29 mouse cellular contexts compared by ENCODE assay signal in the genomic region with DNA sequence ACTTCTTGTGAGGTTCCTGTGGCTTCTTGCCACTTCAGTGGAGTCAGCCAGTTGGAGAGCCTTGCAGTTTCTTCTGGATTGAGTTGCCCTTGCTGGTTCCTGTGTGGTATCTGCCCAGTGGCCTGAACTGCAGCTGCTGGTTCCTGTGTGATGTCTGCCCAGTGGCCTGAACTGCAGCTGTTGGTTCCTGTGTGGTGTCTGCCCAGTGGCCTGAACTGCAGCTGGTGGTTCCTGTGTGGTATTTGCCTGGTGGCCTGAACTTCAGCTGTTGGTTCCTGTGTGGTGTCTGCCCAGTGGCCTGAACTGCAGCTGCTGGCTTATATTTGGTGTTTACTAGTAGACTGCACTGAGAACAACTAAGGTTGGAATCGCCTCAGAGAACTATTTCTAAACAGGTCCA. TPM values are rescaled to one million over a fixed set of nuclear protein-coding genes. Genes with fewer than 3 reads are reported as not detected.
"Had no signal": no experiment of that assay in that cellular context is flagged by ENCODE, and none has a peak within 500 bp of the region (broad histone marks: within the 10 kb centered on the region; RNA-seq: fewer than 3 reads in every experiment).

No protein-coding gene starts in this region.

- H3K27me3 ChIP-seq: embryonic facial prominence, embryonic 15.5 days; forebrain, embryonic 13.5 days; forebrain, embryonic 15.5 days had no signal

- H3K4me1 ChIP-seq: embryonic facial prominence, embryonic 10.5 days; embryonic facial prominence, embryonic 12.5 days; embryonic facial prominence, embryonic 13.5 days; embryonic facial prominence, embryonic 15.5 days; forebrain, embryonic 10.5 days; forebrain, embryonic 12.5 days; forebrain, embryonic 13.5 days had no signal

- DNase-seq: cerebellum, adult 8-10 months; cerebellum, adult 9-10 months; cerebellum, adult 9-11 months; cerebellum, postnatal 10 days; cerebellum, postnatal 14 days; cerebellum, postnatal 25 days; embryo, embryonic 11 days; forebrain, postnatal 0 days; gastrocnemius, adult 2 months; gastrocnemius, postnatal 10 days; gastrocnemius, postnatal 14 days; gastrocnemius, postnatal 25 days; gastrocnemius, postnatal 36 days; heart, adult 11 months; heart, adult 2 months had no signal

- ATAC-seq: forebrain, embryonic 13.5 days; forebrain, embryonic 14.5 days; forebrain, embryonic 15.5 days; forebrain, embryonic 16.5 days; forebrain, postnatal 0 days had no signal

- H3K27ac ChIP-seq: embryonic facial prominence, embryonic 10.5 days; embryonic facial prominence, embryonic 12.5 days; embryonic facial prominence, embryonic 13.5 days; embryonic facial prominence, embryonic 15.5 days; forebrain, embryonic 10.5 days; forebrain, embryonic 12.5 days; forebrain, embryonic 13.5 days; forebrain, embryonic 15.5 days; gastrocnemius, adult 2 months; heart, adult 2 months had no signal

- H3K9me3 ChIP-seq: embryonic facial prominence, embryonic 12.5 days; embryonic facial prominence, embryonic 15.5 days; forebrain, embryonic 13.5 days; forebrain, embryonic 15.5 days had no signal

- H3K4me3 ChIP-seq: embryonic facial prominence, embryonic 10.5 days; embryonic facial prominence, embryonic 12.5 days; embryonic facial prominence, embryonic 13.5 days; embryonic facial prominence, embryonic 15.5 days; erythroblast, embryonic 14.5 days; forebrain, embryonic 10.5 days; forebrain, embryonic 12.5 days; forebrain, embryonic 13.5 days; forebrain, embryonic 15.5 days; gastrocnemius, adult 2 months; heart, adult 2 months had no signal

- H3K36me3 ChIP-seq: embryonic facial prominence, embryonic 10.5 days; embryonic facial prominence, embryonic 12.5 days; embryonic facial prominence, embryonic 13.5 days; embryonic facial prominence, embryonic 15.5 days; forebrain, embryonic 10.5 days; forebrain, embryonic 12.5 days; forebrain, embryonic 15.5 days had no signal

- H3K9ac ChIP-seq: embryonic facial prominence, embryonic 12.5 days; embryonic facial prominence, embryonic 13.5 days; embryonic facial prominence, embryonic 15.5 days; forebrain, embryonic 12.5 days; forebrain, embryonic 13.5 days; forebrain, embryonic 15.5 days; forebrain, postnatal 0 days had no signal

- H3K4me2 ChIP-seq: embryonic facial prominence, embryonic 12.5 days; embryonic facial prominence, embryonic 13.5 days; embryonic facial prominence, embryonic 15.5 days; forebrain, embryonic 12.5 days; forebrain, embryonic 13.5 days; forebrain, embryonic 15.5 days had no signal

RNA-seq across cellular contexts. Expression of gene Slc47a1, which starts 37.3 kb away (rescaled TPM):
- total RNA-seq: common myeloid progenitor, adult 5-6 weeks; granulocyte monocyte progenitor cell, adult 5-6 weeks had no signal
- polyA plus RNA-seq: erythroblast, embryonic 14.5 days; forebrain, embryonic 12.5 days; forebrain, embryonic 13.5 days; forebrain, embryonic 14.5 days had no signal

RNA-seq across cellular contexts. Expression of gene Rnf112, which starts 38.5 kb away (rescaled TPM):
- total RNA-seq: common myeloid progenitor, adult 5-6 weeks; gastrocnemius, adult 18-20 months; granulocyte monocyte progenitor cell, adult 5-6 weeks had no signal
- polyA plus RNA-seq: erythroblast, embryonic 14.5 days had no signal
